Mouse (Mus musculus) heart, adult 2 months (tissue): ENCODE measurements around the gene Kcnj5. TPM values are rescaled to one million over a fixed set of nuclear protein-coding genes. Genes with fewer than 3 reads are reported as not detected.

Experiments used
- DNase-seq, 2 experiments: peaks; one replicate each; pipeline ENCODE4 v3.0.0; 2021
- H3K27ac ChIP-seq: fragments of 200-600 bp; 2 replicates; pipeline ENCODE4 v1.8.1; 2022
- H3K27me3 ChIP-seq: fragments of 200-500 bp; 2 replicates; pipeline ENCODE4 v1.6.1; 2012; ENCODE audit warnings: mild to moderate bottlenecking, low read length, inconsistent platforms, mixed read lengths; ENCODE audit not compliant: control insufficient read depth, insufficient read depth
- H3K36me3 ChIP-seq: fragments of 200-500 bp; 2 replicates; pipeline ENCODE4 v1.6.1; 2012; ENCODE audit warnings: low read length, inconsistent platforms; ENCODE audit not compliant: control insufficient read depth, insufficient read depth
- H3K4me1 ChIP-seq: fragments of 200-500 bp; 2 replicates; pipeline ENCODE4 v1.6.1; 2011; ENCODE audit warnings: low read length; ENCODE audit not compliant: control insufficient read depth, insufficient read depth
- H3K4me3 ChIP-seq: fragments of 200-600 bp; 2 replicates; pipeline ENCODE4 v1.8.1; 2022
- H3K79me2 ChIP-seq: fragments of 200-500 bp; replicated peaks from 2 replicates; pipeline ENCODE4 v1.6.1; 2012; ENCODE audit warnings: mild to moderate bottlenecking, inconsistent platforms, low read length, moderate library complexity, mixed read lengths; ENCODE audit not compliant: control insufficient read depth, insufficient read depth
- H3K9ac ChIP-seq: fragments of 200-500 bp; 2 replicates; pipeline ENCODE4 v1.6.1; 2012; ENCODE audit warnings: low read depth, mild to moderate bottlenecking, control low read depth, inconsistent platforms, low read length, mixed read lengths
- CTCF ChIP-seq: fragments of 200-600 bp; IDR thresholded peaks from 2 replicates; pipeline ENCODE4 v1.8.1; 2022; ENCODE audit warnings: antibody characterized with exemption, mild to moderate bottlenecking, moderate library complexity
- EP300 ChIP-seq: fragments of 200-500 bp; IDR thresholded peaks from 2 replicates; pipeline ENCODE4 v1.6.1; 2011; ENCODE audit warnings: low read depth, low read length, control low read depth; ENCODE audit not compliant: insufficient read depth
- POLR2A ChIP-seq: fragments of 200-500 bp; IDR thresholded peaks from 2 replicates; pipeline ENCODE4 v1.6.1; 2011; ENCODE audit warnings: mild to moderate bottlenecking, low read depth, low read length, control low read depth; ENCODE audit not compliant: insufficient read depth
- WGBS: fragments of 180-500 bp; shearing (Covaris S2); methylation state at CpG from one replicate; pipeline ENCODE4 v1.1.7; 2018; 5-methylcytosine and 5-hydroxymethylcytosine counted together
- intact Hi-C: fragments of 180-260 bp; cut with DNase I; formaldehyde crosslinking; loops from one replicate; pipeline ENCODE4 v1.15.1; 2025
- polyA plus RNA-seq: library from polyadenylated mRNA; depleted of rRNA; stranded (reverse); fragments of >200 nt; gene quantifications from 2 replicates; pipeline ENCODE4 v1.2.3, GENCODE M21; 2012
- total RNA-seq, 2 experiments: library from RNA; stranded (reverse); gene quantifications; 2 replicates each; pipeline ENCODE4 v1.2.3; 2021

Kcnj5 gene
- total and polyA plus RNA-seq, 3 experiments, result 32.3 to 52.4 (median 47.2) TPM

GRCm38 (mm10) chr9:32360770-32361169, 16.6 kb upstream of the Kcnj5 start:
- 83% methylated on average over 1 of the region's 1 CpGs for WGBS
- intact Hi-C loops, result no loop called here
- TF ChIP-seq CTCF (no peak), POLR2A (no peak), EP300 (no peak)

GRCm38 (mm10) chr9:32350332-32350731, 6.2 kb upstream of the Kcnj5 start:
- H3K36me3 ChIP-seq, result no peaks in the 10 kb centered on the region
- H3K4me1 ChIP-seq, result no peaks in the 10 kb centered on the region; the same call in 1 of the 2 replicates
- H3K4me3 ChIP-seq, result no peak overlapping the region
- 4% methylated on average over 6 of the region's 6 CpGs for whole genome bisulfite sequencing
- H3K27me3 ChIP-seq, result no peaks in the 10 kb centered on the region
- intact Hi-C loops, result loop anchor here (1.0 kb wide), 1 partner anchor 78 kb away; no protein-coding TSS in a partner anchor
- peak; percentile 87 for TF ChIP-seq CTCF
- no peak for TF ChIP-seq POLR2A
- TF ChIP-seq EP300, result 0 out of 2 replicates have a peak, but pooled peaks have one; percentile 64
- H3K9ac ChIP-seq, result no peak overlapping the region
- DNase-seq, result peak; percentile 64 to 75
- no peaks in the 10 kb centered on the region for H3K79me2 ChIP-seq
- no peak overlapping the region for H3K27ac ChIP-seq

More at GRCm38 (mm10) chr9:32360770-32361169, 16.6 kb upstream of the Kcnj5 start:
- H3K79me2 ChIP-seq, result no peaks in the 10 kb centered on the region
- no peaks in the 10 kb centered on the region for H3K27me3 ChIP-seq
- no peak overlapping the region for H3K27ac ChIP-seq
- DNase-seq, result no peak
- H3K9ac ChIP-seq, result no peak overlapping the region
- no peak overlapping the region for H3K4me3 ChIP-seq
- H3K4me1 ChIP-seq, result no peaks in the 10 kb centered on the region
- no peaks in the 10 kb centered on the region for H3K36me3 ChIP-seq

- Histone ChIP-seq H3K9ac (no peak overlapping the region), H3K4me1 (no peaks in the 10 kb centered on the region; the same call in 1 of the 2 replicates), H3K79me2 (no peaks in the 10 kb centered on the region), H3K4me3 (no peak overlapping the region), H3K27me3 (peaks cover 2% of the 10 kb centered on the region), H3K27ac (no peak overlapping the region), H3K36me3 (no peaks in the 10 kb centered on the region)
- intact Hi-C loops, result loop anchor here (10.0 kb wide), 1 partner anchor 405 kb away; no protein-coding TSS in a partner anchor
- 81% methylated on average over 10 of the region's 10 CpGs for WGBS
- TF ChIP-seq CTCF (no peak), EP300 (no peak), POLR2A (no peak)
- no peak for DNase-seq
These were observed 5.2 kb upstream of the Kcnj5 start for GRCm38 (mm10) chr9:32349344-32349743.

GRCm38 (mm10) chr9:32348096-32348495, 3.9 kb upstream of the Kcnj5 start:
- Histone ChIP-seq H3K36me3 (no peaks in the 10 kb centered on the region), H3K27ac (no peak overlapping the region), H3K4me1 (no peaks in the 10 kb centered on the region; the same call in 1 of the 2 replicates), H3K27me3 (peaks cover 2% of the 10 kb centered on the region), H3K79me2 (no peaks in the 10 kb centered on the region), H3K9ac (no peak overlapping the region), H3K4me3 (no peak overlapping the region)
- no peak for DNase-seq
- TF ChIP-seq EP300, result no peak
- no peak for TF ChIP-seq POLR2A
- TF ChIP-seq CTCF, result no peak
- WGBS, result 83% methylated on average over 8 of the region's 8 CpGs
- intact Hi-C loops, result loop anchor here (10.0 kb wide), 1 partner anchor 403 kb away; no protein-coding TSS in a partner anchor

GRCm38 (mm10) chr9:32344489-32344888, 339 bp upstream of the Kcnj5 start:
- Histone ChIP-seq H3K4me1 (no peaks in the 10 kb centered on the region), H3K27ac (no peak overlapping the region; the same call in 1 of the 2 replicates), H3K9ac (peak overlapping the region; percentile 18; the same call in 1 of the 2 replicates), H3K27me3 (peaks cover 2% of the 10 kb centered on the region), H3K4me3 (peak overlapping the region; percentile 47), H3K36me3 (no peaks in the 10 kb centered on the region), H3K79me2 (no peaks in the 10 kb centered on the region)
- intact Hi-C loops, result loop anchor here (10.0 kb wide), 1 partner anchor 400 kb away; no protein-coding TSS in a partner anchor
- 11% methylated on average over 21 of the region's 21 CpGs for WGBS
- DNase-seq, result no peak
- TF ChIP-seq POLR2A, result no peak
- no peak for TF ChIP-seq EP300
- TF ChIP-seq CTCF, result no peak

GRCm38 (mm10) chr9:32342929-32343328, 1.2 kb downstream of the Kcnj5 start:
- DNase-seq, result no peak
- Histone ChIP-seq H3K4me1 (peaks cover 1% of the 10 kb centered on the region; the same call in 1 of the 2 replicates), H3K4me3 (peak overlapping the region; percentile 47), H3K79me2 (no peaks in the 10 kb centered on the region), H3K27ac (peak overlapping the region; percentile 75), H3K27me3 (peaks cover 2% of the 10 kb centered on the region), H3K9ac (peak overlapping the region; percentile 51), H3K36me3 (no peaks in the 10 kb centered on the region)
- 44% methylated on average over 8 of the region's 8 CpGs for WGBS
- no peak for TF ChIP-seq CTCF
- intact Hi-C loops, result loop anchor here (10.0 kb wide), 1 partner anchor 398 kb away; no protein-coding TSS in a partner anchor
